Mouse (Mus musculus) T-cell, adult 2 months (primary cell): ENCODE data around the gene Pisd.
A peak's percentile ranks its signal among the peaks of the same experiment; 100 is the strongest.
"Not testable (repeated sequence)": the region's sequence is repeated elsewhere in the genome, so short reads cannot be mapped to it uniquely, and the experiment has no call there.

Source experiments
- DNase-seq: peaks from one replicate; pipeline ENCODE4 v3.0.0; 2022; ENCODE audit warnings: low spot score

Gene Pisd

DNA sequence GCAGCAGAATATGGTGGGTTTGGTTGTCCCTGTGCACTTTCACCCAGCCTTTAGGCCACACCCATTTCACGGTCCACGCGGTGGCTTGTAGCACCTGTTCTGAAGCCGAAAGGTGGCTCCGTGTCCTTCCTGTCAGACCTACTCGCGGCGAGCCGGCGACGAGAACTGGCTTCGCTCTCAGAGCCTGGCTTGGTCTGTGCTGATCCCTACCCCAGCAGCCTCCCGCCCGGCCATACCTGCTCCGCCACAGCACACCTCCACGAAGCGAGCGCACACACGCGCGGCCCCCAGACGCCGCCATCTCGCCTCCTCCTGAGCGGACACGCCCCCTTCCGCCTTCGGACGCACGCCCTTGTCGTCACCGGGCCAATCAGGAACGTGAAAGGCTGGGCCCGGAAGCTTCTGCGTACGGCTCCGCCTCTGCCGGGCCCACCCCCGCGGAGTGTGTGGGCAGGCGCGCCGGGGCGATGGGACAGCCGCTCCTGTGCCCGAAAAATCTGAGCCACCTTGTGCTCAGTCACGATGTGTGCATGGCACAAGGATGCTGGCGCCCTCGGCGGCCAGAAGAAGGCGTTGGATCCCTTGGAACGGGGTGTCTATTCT is at the start of gene Pisd:
Pisd (minus strand) TSS at position 334 of the 603 bp plus-strand sequence.
- DNase-seq: peak; percentile 95

DNA sequence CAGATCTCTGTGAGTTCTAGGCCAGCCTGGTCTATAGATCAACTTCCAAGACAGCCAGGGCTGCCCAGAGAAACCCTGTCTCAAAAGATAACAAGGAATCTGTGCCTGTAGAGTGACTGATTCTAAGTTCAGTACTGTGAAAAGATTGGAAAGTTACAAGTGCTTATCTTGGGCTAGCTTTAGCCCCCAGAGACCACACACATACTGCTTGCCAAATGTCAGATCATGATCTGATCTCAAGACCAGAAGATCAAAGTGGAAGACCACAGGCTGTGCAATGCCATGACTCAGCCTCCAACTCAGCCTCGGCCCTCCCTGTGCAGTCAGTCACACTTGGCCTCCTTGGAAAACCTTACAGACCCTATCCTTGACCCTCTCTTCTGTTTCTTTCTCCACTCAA is 49.1 kb upstream of the Pisd start:
- no peak for DNase-seq

- DNase-seq: no peak
Measured at GRCm38 (mm10) chr5:32830054-32830453, 44.6 kb upstream of the Pisd start.

GRCm38 (mm10) chr5:32828766-32829165 is 43.3 kb upstream of the Pisd start:
- DNase-seq: not testable (repeated sequence)

- DNase-seq: no peak
Measured at GRCm38 (mm10) chr5:32827009-32827408, 41.6 kb upstream of the Pisd start, which contains the start of gene Gm20671. TSS of gene Gm20671 (minus strand) at chr5:32827109.

GRCm38 (mm10) chr5:32820471-32820870 is 35.0 kb upstream of the Pisd start:
- no peak for DNase-seq

DNA sequence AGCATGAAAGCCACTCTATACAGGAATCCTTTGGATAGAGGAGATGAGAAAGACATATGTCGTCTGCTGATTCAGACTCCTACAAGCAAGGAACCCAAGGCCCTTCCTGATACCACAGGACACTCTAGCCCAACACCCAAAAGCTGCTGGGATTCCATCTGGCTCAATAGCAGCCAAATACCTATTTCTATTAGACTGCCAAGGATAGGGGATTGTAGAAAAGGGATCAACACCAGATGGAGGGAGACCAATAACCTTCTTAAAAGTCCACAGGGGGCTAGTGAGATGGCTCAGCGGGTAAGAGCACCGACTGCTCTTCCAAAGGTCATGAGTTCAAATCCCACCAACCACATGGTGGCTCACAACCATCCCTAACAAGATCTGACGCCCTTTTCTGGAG is 29.9 kb upstream of the Pisd start:
- no peak for DNase-seq

GRCm38 (mm10) chr5:32786454-32786853 is 1.0 kb upstream of the Pisd start:
- DNase-seq: not testable (repeated sequence)

- DNase-seq: no peak
Measured at GRCm38 (mm10) chr5:32784726-32785125, 720 bp downstream of the Pisd start.

DNA sequence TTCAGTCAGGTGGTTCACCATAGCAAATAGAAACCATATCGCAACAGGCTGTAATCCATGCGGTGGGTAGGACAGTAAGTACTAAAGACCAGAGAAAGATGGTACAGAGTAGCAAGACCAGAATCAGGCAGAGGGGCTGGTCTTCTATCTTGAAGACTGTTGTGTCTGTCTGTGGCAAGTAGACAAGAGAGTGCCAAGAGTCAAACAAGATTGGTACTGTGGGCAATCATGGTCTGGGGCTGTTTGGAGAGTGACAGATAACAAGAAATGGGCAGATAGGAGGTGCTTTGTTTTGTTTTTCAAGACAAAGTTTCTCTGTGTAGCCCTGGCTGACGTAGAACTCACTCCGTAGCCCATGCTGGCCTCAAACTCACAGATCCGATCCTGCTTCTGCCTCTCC is 3.9 kb downstream of the Pisd start:
- DNase-seq: no peak

GRCm38 (mm10) chr5:32778168-32778567 is 7.3 kb downstream of the Pisd start:
- no peak for DNase-seq

DNA sequence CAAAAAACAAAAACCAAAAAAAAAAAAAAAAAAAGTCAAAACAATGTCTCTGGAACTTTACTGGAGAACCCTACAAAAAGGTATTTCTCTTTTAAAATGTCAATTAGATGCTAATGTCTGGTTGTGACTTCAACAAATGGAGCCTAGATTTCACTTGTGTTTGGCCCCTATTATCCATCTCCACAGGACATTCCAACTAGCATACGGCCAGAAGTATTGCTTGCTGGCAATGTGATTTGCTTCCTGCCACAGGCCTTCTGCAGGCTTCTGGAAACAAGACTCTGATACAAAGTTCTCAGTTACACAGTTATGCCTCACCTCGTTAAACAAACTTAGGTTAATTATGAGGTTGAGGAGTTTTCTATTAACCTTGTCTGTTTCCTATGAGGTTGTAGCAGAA is 13.1 kb downstream of the Pisd start:
- DNase-seq: no peak

DNA sequence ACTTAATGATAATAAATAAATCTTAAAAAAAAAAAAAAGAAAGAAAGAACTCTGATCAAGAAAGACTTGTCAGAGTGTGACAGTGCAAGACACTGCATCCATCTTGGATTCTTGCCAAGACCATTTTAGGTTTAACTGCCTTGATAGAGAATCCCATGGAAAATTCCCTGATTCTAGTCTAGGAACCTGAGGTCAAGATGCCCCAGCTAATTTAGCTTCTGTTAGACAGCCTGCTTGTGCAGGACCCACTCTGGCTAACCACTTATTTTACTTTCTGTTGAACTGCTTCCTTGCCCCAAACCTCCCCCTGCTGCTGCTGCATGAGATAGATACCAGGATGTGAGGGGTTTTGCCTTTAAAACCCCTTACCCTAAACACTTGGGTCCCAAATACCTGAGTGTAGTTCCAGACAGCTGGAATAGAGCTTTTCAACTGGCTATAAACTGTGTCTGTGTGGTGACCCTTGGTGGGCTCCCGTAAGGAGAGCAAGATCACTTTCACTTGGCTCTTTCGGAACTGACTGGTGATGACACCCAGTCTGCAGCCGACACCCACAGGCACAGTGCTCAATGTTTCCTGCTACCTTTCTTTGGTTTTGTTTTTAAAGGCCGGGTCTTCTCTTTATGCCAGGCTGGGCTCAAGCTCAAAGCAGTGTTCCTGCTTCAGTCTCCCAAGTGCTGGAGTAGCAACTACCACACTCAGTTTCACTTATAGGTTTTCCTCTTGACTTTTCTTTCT is 17.6 kb downstream of the Pisd start:
- DNase-seq: peak; percentile 17

DNA sequence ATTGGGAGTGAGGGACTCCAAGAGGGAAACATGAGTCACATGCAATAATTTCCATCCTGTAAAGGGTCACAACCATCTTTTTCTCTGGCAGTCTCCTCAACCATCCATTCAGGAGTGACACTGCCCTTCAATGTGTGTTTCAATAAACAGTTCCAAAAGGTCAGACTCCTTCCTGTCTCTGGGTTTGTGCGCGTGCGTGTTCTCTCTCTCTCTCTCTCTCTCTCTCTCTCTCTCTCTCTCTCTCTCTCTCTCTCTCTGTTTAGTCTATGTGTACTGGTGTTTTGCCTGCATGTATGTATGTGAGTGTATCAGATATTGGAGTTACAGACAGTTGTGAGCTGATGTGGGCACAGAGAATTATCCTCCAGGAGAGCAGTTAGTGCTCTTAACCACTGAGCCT is 18.4 kb downstream of the Pisd start:
- peak; percentile 12 for DNase-seq

DNA sequence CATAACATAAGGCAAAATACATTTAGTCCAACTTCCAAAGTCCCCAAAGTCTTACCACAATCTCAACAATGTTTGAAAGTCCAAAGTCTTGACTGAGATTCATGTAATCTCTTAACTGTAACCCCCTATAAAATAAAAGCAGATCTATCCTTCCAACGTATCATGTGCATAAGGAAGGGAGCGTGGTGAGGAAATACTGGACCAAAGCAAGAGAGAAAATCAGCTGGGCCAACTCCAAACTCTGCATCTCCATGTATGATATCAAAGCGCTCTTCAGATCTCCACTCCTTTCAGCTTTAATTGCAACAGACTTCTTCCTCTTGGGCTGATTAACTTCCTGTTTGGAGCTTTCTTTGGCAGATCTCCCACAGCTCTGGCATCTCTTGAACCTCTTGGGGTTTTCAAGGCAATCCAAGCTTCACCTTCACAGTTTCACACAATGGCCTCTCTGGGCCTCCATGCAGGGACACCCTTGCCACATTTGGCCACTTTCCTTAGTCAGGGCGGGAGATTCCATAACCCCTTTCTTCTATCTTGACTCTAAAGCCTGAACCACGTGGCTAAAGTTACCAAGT is 23.8 kb downstream of the Pisd start:
- DNase-seq: no peak

- no peak for DNase-seq
Measured at GRCm38 (mm10) chr5:32760787-32761186, 24.7 kb downstream of the Pisd start.

- not testable (repeated sequence) for DNase-seq
Measured at GRCm38 (mm10) chr5:32760352-32760751, 25.1 kb downstream of the Pisd start.

- DNase-seq: no peak
Measured at GRCm38 (mm10) chr5:32759662-32760061, 25.8 kb downstream of the Pisd start.

DNA sequence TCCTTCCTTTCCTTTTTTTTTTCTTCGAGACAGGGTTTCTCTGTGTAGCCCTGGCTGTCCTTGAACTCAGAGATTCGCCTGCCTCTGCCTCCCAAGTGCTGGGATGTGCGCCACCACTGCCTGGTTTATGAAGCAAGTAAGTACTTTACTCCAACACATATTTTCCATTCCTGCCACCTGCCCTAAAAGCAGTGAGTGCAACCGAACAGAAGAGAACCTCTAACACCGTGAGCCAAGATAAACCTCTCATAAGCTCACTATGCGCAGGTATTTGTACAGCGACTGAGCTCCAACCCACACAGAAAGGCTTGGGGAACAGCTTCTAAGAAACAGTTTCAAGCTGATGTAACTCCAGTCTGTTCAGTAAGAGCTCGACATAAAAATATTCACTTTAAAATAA is 29.3 kb downstream of the Pisd start:
- no peak for DNase-seq

DNA sequence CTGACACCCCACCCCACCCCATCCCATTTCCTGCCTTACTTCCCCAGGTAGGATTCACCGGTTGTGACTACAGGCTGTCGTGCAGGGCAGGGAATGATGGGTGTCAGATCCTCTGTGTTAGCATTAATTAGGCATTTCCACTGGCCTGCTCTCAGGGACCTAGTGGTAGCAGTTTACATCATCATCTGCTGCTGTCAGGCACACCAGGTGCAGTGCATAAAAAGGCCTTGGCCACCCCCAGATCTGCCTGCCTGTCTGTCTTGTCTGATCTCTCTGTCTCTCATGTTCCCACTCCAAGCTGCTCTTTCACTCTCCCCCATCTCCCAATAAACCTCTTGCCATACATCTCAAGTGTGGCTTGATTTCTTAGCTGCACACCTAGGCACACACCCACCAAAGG is 33.7 kb downstream of the Pisd start:
- DNase-seq: no peak

GRCm38 (mm10) chr5:32748936-32749335 is 36.5 kb downstream of the Pisd start:
- DNase-seq: no peak

DNA sequence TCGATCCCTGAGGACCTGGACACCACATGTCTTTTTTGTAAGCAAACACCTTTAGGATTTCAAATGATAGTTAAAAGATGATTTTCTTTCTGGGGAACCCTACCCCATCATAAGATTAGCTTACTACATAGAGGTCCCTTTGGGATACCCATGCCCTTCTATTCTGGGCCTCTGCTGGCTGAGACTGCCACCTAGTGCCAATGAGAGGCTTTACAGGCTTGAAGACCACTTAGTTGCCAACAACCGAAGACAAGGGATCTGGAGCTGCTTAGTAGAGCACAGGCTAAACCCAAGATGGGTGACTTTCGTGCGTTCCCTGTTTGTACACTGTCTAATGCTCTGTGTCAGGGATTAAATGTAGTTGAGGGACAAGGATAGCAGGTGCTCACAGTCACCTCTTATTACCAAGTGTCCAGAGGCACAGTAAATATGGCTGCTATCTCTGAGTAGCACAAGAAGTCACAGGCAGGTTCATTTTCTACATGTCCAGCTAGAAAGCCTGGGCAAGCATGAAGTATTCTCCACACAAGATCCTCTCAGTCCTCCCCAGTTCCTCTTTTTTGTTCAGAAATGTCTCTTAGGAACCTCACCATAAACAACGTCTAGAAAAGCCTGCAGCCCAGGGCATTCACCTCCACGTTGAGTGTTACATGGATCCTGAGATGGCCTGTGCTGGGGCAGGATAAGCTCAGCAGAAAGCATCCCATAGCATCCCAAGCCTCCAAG is 37.6 kb downstream of the Pisd start:
- peak; percentile 44 for DNase-seq
